Mouse (Mus musculus) erythroblast, embryonic 14.5 days (primary cell): Measurements from ENCODE around the gene Rnf10. TPM values are rescaled to one million over a fixed set of nuclear protein-coding genes. Genes with fewer than 3 reads are reported as not detected.

Source experiments
- H3K27me3 ChIP-seq: 2 replicates; pipeline ENCODE4 v1.6.1; 2012; ENCODE audit warnings: inconsistent platforms; ENCODE audit not compliant: control insufficient read depth
- H3K36me3 ChIP-seq: 2 replicates; pipeline ENCODE4 v1.6.1; 2012; ENCODE audit warnings: mild to moderate bottlenecking, inconsistent platforms; ENCODE audit not compliant: control insufficient read depth
- H3K4me1 ChIP-seq: 2 replicates; pipeline ENCODE4 v1.6.1; 2012; ENCODE audit warnings: inconsistent platforms; ENCODE audit not compliant: control insufficient read depth
- H3K4me3 ChIP-seq: replicated peaks from 2 replicates; pipeline ENCODE3; 2012; ENCODE audit warnings: moderate library complexity, mild to moderate bottlenecking, inconsistent platforms
- H3K9me3 ChIP-seq: 2 replicates; pipeline ENCODE4 v1.6.1; 2012; ENCODE audit warnings: low read length, inconsistent platforms, mixed read lengths; ENCODE audit not compliant: control insufficient read depth
- GATA1 ChIP-seq: IDR thresholded peaks from 2 replicates; pipeline ENCODE4 v1.6.1; 2012; ENCODE audit warnings: low read length, inconsistent platforms, mixed read lengths
- TAL1 ChIP-seq: IDR thresholded peaks from 3 replicates; pipeline ENCODE4 v1.6.1; 2012; ENCODE audit warnings: low read length, inconsistent platforms, mixed read lengths
- polyA plus RNA-seq: library from polyadenylated mRNA; stranded (reverse); fragments of >175 nt; gene quantifications from 2 replicates; pipeline ENCODE4 v1.2.3, GENCODE M21; 2012

The Rnf10 gene
- polyA plus RNA-seq, 1 experiment, result 107 TPM

- TF ChIP-seq GATA1 (no peak), TAL1 (no peak)
- H3K9me3 ChIP-seq, result no peaks in the 10 kb centered on the region
- H3K4me3 ChIP-seq, result peak overlapping the region; percentile 61
- peaks cover 87% of the 10 kb centered on the region for H3K36me3 ChIP-seq
- no peaks in the 10 kb centered on the region for H3K27me3 ChIP-seq
- H3K4me1 ChIP-seq, result peaks cover 83% of the 10 kb centered on the region
These were observed 5.1 kb downstream of the Rnf10 start for GRCm38 (mm10) chr5:115267469-115268045.

DNA sequence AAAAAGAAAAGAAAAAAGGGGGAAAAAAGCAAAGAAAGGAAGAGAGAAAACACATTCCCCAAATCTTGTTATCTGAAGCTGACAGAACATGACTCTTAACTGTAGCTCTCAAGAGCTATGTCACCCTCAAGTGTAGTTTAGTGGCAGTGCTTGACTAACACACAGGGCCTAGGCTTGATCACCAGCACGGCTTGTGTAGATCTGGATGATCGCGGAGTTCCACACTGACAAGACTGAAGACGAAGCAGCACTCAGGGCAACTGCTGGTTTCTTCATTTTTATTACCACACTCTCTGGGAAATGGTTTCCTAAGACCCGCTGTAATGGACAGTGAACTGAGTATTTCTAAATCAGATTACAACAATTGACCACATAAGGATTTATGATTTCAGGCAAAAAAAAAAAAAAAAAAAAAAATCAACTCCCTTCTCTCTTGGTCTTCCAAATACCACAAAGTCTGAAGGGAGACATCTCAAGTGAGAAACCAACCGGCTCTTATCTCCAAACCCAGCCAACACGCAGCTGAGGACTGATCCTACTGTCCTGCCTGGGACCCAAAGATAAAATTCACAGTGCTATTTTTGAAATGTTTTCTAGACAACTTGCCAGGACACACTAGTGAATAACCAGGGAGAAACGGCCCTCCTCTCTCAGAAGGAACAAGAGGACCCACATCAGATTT is 5.8 kb downstream of the Rnf10 start:
- Histone ChIP-seq H3K4me1 (peaks cover 89% of the 10 kb centered on the region), H3K36me3 (peaks cover 90% of the 10 kb centered on the region), H3K9me3 (no peaks in the 10 kb centered on the region), H3K27me3 (no peaks in the 10 kb centered on the region), H3K4me3 (peak overlapping the region; percentile 61)
- TF ChIP-seq TAL1 (peak; percentile 93), GATA1 (peak; percentile 91)

GRCm38 (mm10) chr5:115266340-115266739 is 6.4 kb downstream of the Rnf10 start:
- TF ChIP-seq GATA1, result no peak
- TF ChIP-seq TAL1, result peak; percentile 26; the same call in 1 of the 3 replicates
- H3K36me3 ChIP-seq, result peaks cover 91% of the 10 kb centered on the region

GRCm38 (mm10) chr5:115262502-115263291 is 10.0 kb downstream of the Rnf10 start:
- peaks cover 83% of the 10 kb centered on the region for H3K4me1 ChIP-seq
- H3K36me3 ChIP-seq, result peaks cover 93% of the 10 kb centered on the region
- H3K9me3 ChIP-seq, result no peaks in the 10 kb centered on the region
- no peak overlapping the region for H3K4me3 ChIP-seq
- TF ChIP-seq TAL1, result no peak
- TF ChIP-seq GATA1, result no peak
- H3K27me3 ChIP-seq, result no peaks in the 10 kb centered on the region

More at GRCm38 (mm10) chr5:115266340-115266739, 6.4 kb downstream of the Rnf10 start:
- Histone ChIP-seq H3K4me1 (peaks cover 91% of the 10 kb centered on the region), H3K4me3 (peak overlapping the region; percentile 61), H3K9me3 (no peaks in the 10 kb centered on the region), H3K27me3 (no peaks in the 10 kb centered on the region)

DNA sequence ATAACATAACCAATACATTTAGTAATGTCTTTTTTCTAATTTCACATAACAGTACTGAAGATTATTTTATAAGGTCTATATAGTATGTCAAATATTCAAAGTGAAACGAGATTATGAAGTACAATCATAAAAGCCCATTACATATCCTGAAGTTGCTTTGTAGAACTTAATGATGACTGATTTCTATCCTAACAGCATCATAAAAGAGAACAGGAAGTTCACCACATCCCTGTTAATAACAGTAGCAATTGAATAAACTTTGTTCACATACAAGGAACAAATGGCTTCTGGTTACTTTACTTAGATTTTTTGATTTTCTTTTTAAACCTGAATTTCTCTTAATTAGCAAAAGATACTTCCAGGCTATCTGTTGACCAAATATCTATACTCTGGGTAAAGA is 10.8 kb downstream of the Rnf10 start:
- H3K9me3 ChIP-seq, result no peaks in the 10 kb centered on the region
- TF ChIP-seq TAL1 (no peak), GATA1 (no peak)
- H3K36me3 ChIP-seq, result peaks cover 97% of the 10 kb centered on the region
- H3K4me1 ChIP-seq, result peaks cover 80% of the 10 kb centered on the region
- H3K27me3 ChIP-seq, result no peaks in the 10 kb centered on the region
- H3K4me3 ChIP-seq, result no peak overlapping the region

- Histone ChIP-seq H3K4me3 (no peak overlapping the region), H3K36me3 (peaks cover 97% of the 10 kb centered on the region), H3K9me3 (no peaks in the 10 kb centered on the region), H3K27me3 (no peaks in the 10 kb centered on the region), H3K4me1 (peaks cover 79% of the 10 kb centered on the region)
- TF ChIP-seq TAL1, result no peak
- TF ChIP-seq GATA1, result no peak
These were observed 11.6 kb downstream of the Rnf10 start for GRCm38 (mm10) chr5:115261141-115261540.

GRCm38 (mm10) chr5:115260356-115260755 is 12.3 kb downstream of the Rnf10 start:
- TF ChIP-seq GATA1 (no peak), TAL1 (no peak)
- H3K27me3 ChIP-seq, result no peaks in the 10 kb centered on the region

GRCm38 (mm10) chr5:115256909-115257546 is 15.7 kb downstream of the Rnf10 start:
- Histone ChIP-seq H3K9me3 (no peaks in the 10 kb centered on the region), H3K4me3 (no peak overlapping the region), H3K27me3 (no peaks in the 10 kb centered on the region), H3K36me3 (peaks cover 82% of the 10 kb centered on the region), H3K4me1 (peaks cover 49% of the 10 kb centered on the region)
- TF ChIP-seq GATA1, result no peak
- TF ChIP-seq TAL1, result no peak

More at GRCm38 (mm10) chr5:115260356-115260755, 12.3 kb downstream of the Rnf10 start:
- H3K36me3 ChIP-seq, result peaks cover 97% of the 10 kb centered on the region
- peaks cover 78% of the 10 kb centered on the region for H3K4me1 ChIP-seq
- H3K4me3 ChIP-seq, result no peak overlapping the region
- no peaks in the 10 kb centered on the region for H3K9me3 ChIP-seq
